9 mouse cellular contexts compared by ENCODE assay signal in the genomic region with DNA sequence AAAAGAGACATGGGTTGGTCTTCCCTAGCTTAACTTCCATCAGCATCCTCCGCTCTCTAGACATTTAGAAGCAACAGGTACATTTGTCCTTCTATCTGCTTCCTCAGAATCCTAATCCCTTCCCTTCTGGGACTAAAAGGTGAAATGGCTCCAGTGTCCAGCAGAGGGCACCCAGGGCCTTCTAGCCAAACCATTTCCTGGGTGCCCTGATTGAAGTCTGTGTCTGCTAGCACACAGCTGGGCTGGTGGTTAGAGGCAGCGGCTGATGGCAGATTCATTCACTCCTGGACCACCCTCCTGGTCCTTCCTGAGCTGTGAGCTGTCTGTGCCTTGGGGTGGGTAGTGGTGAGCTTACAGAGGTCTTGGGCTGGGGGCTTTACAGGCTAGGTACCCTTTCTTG.
A peak's percentile ranks its signal among the peaks of the same experiment; 100 is the strongest.
DNase-seq lines count a peak whose midpoint lies in the region; ATAC-seq and TF ChIP-seq lines count a peak whose summit lies in the region.
"Had no signal": no experiment of that assay in that cellular context is flagged by ENCODE, and none has a peak within 500 bp of the region (broad histone marks: within the 10 kb centered on the region; RNA-seq: fewer than 3 reads in every experiment).

No protein-coding gene starts in this region.

- 0 out of 2 replicates have a peak, but pooled peaks cover 9% of the 10 kb centered on the region for H3K27me3 ChIP-seq in kidney, embryonic 15.5 days
- no peaks in the 10 kb centered on the region for H3K27me3 ChIP-seq in lung, postnatal 0 days (replicated peaks; ENCODE audit: insufficient read depth, low read length)
- H3K27me3 ChIP-seq: limb, embryonic 13.5 days had no signal

- TF ChIP-seq EP300 in lung, postnatal 0 days (IDR thresholded peaks at IDR 0.05): no peak

- peaks cover 22% of the 10 kb centered on the region for H3K4me1 ChIP-seq in kidney, embryonic 15.5 days
- H3K4me1 ChIP-seq in lung, postnatal 0 days (ENCODE audit: insufficient read depth, low read depth, low read length): peaks cover 1% of the 10 kb centered on the region

- H3K4me3 ChIP-seq in kidney, embryonic 15.5 days (replicated peaks): no peak overlapping the region
- no peak overlapping the region for H3K4me3 ChIP-seq in lung, postnatal 0 days (ENCODE audit: low read depth, low read length)
- H3K4me3 ChIP-seq: limb, embryonic 13.5 days had no signal

- H3K36me3 ChIP-seq in kidney, embryonic 15.5 days: no peaks in the 10 kb centered on the region
- no peaks in the 10 kb centered on the region for H3K36me3 ChIP-seq in lung, postnatal 0 days (ENCODE audit: insufficient read depth, low read length)
- H3K36me3 ChIP-seq: limb, embryonic 13.5 days had no signal

- DNase-seq in kidney, adult 8-10 months: peak; percentile 14 to 67
- DNase-seq in ZHBTc4 (ENCODE audit: low read depth, low spot score): peak; percentile 71
- peak; percentile 60 for DNase-seq in cerebellum, adult 9-10 months
- peak; percentile 76 for DNase-seq in kidney, postnatal 10 days
- DNase-seq in lung, postnatal 0 days (ENCODE audit: low spot score): peak; percentile 81
- DNase-seq in right cerebral cortex, postnatal 14 days: peak; percentile 63
- DNase-seq in natural killer cell, adult 2 months (ENCODE audit: low spot score in 2 of 2): no peak

- no peaks in the 10 kb centered on the region for H3K9me3 ChIP-seq in kidney, embryonic 15.5 days (replicated peaks)
- H3K9me3 ChIP-seq in lung, postnatal 0 days (ENCODE audit: low read length): no peaks in the 10 kb centered on the region
- H3K9me3 ChIP-seq: limb, embryonic 13.5 days had no signal

- peak; percentile 87 for TF ChIP-seq CTCF in lung, postnatal 0 days (IDR thresholded peaks at IDR 0.05)

- no peak overlapping the region for H3K27ac ChIP-seq in kidney, embryonic 15.5 days
- no peak overlapping the region for H3K27ac ChIP-seq in lung, postnatal 0 days (ENCODE audit: low read length)
- H3K27ac ChIP-seq: limb, embryonic 13.5 days had no signal

- no peak overlapping the region for H3K9ac ChIP-seq in kidney, embryonic 15.5 days
- H3K9ac ChIP-seq in lung, postnatal 0 days (replicated peaks; ENCODE audit: low read depth): no peak overlapping the region
- H3K9ac ChIP-seq: limb, embryonic 13.5 days had no signal

- ATAC-seq in kidney, embryonic 15.5 days (replicated peaks; ENCODE audit: low FRiP score): no peak
- ATAC-seq in lung, postnatal 0 days: peak; percentile 47

- 53% methylated on average over 2 of the region's 2 CpGs for WGBS in kidney, embryonic 15.5 days
- 49% methylated on average over 2 of the region's 2 CpGs for WGBS in lung, postnatal 0 days

- H3K4me2 ChIP-seq in kidney, embryonic 15.5 days: no peak overlapping the region
- no peak overlapping the region for H3K4me2 ChIP-seq in lung, postnatal 0 days (replicated peaks; ENCODE audit: low read depth, low read length)
- H3K4me2 ChIP-seq: limb, embryonic 13.5 days had no signal

Comparison
In these comparisons a context has a peak if more than half of its experiments do, and no peak if none do; other contexts are left out.
1. DNase-seq: peak in kidney, adult 8-10 months (2 of 2), ZHBTc4 (single experiment), cerebellum, adult 9-10 months (single experiment), kidney, postnatal 10 days (single experiment), lung, postnatal 0 days (single experiment) and right cerebral cortex, postnatal 14 days (single experiment); none in natural killer cell, adult 2 months (0 of 2).